Mouse (Mus musculus): ENCODE results near the gene Rora. TPM values are rescaled to one million over a fixed set of nuclear protein-coding genes. Genes with fewer than 3 reads are reported as not detected.

Rora gene
- total RNA-seq, 2 experiments from 2014 or later, result 58.8 to 76.8 TPM

GRCm38 (mm10) chr9:69243626-69244025 is 590.0 kb downstream of the Rora start:
- DNase-seq, result no peak
- intact Hi-C loops (cut with DNase I), result no loop called here

DNA sequence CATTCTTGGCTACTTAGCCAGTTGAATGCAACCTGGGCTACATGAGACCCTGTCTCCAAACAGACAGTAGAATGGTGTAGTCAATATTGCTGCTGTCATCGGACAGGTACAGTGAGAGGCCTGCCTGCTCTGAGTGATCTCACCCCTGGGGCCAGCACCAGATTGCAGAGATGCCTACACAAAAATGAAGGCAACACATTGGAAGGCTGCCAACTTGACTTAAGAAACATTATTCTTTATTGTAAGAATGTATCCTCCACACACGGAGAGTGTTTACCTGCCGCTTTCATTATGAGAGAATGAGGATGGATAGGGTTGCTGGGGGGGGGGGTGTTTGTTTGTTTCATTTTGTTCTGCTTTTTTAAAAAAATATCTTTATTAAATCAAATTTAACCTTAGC is 592.6 kb downstream of the Rora start:
- intact Hi-C loops (cut with DNase I), result no loop called here
- no peak for DNase-seq

- no peak for DNase-seq
- intact Hi-C loops (cut with DNase I), result no loop called here
Measured at GRCm38 (mm10) chr9:69249586-69249985, 596.0 kb downstream of the Rora start.

DNA sequence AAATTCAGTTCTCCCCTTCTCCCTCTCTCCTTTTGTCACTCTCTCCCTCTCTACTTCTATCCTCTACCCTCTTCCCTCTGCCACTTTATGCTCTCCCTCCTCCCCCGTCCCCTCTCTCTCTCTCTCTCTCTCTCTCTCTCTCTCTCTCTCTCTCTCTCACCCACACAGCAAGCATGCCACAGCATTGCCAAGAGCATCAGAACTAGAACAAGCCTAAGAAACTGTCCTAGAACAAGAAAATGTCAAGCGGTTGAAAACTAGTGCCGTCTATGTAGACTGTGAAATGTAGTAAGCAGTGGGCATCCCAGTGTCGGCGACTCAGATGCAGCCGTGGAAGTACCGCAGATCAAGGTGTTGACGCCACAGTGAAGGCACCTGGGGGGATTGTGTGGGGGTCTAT is 596.7 kb downstream of the Rora start:
- intact Hi-C loops (cut with DNase I), result no loop called here
- no peak for DNase-seq

GRCm38 (mm10) chr9:69258506-69258905 is 604.9 kb downstream of the Rora start:
- no peak for DNase-seq
- intact Hi-C loops (cut with DNase I), result no loop called here

DNA sequence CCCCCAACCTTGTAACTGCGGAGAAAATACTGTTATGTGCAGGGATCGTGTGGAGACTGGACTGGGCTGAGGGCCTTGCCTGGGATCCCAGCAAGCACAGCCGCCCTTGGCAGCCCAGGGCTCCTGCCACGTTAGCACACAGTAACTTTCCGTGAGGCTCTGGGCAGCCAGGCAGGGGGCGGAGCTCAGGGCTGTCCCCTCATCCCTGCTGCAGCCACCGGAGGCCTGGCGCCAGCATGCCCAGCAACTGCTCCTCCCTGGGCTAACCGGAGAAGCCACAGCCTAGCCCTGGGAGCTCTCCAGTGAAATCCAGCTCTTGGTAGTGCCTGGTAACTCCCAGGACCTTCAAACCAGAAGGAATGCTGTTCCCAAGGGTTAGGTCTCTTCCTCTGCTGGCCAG is 605.8 kb downstream of the Rora start:
- DNase-seq, result peak; percentile 81 to 87
- intact Hi-C loops (cut with DNase I), result no loop called here

- intact Hi-C loops (cut with DNase I), result no loop called here
- peak in 1 of 2 experiments; percentile 10 for DNase-seq
Measured at GRCm38 (mm10) chr9:69265151-69265550, 611.6 kb downstream of the Rora start.

DNA sequence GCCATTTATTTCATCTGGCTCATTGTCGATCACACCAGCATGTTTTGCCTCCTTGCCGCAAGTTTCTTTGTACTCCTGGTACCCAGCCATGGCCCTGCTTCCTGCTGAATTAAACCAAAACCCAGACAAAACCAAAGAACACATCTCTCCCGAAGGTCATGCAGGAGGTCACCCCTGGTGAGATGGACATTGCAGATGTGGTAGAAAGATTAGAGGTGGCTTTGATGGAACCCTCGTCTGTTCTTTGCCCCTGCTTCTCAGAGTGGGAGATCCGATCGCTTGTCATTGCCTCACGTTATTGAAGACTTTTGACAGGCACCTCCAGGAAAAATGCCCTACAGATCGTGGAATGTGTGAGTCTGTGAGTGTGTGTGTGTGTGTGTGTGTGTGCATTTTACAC is 616.8 kb downstream of the Rora start:
- no peak for DNase-seq
- intact Hi-C loops (cut with DNase I), result no loop called here

DNA sequence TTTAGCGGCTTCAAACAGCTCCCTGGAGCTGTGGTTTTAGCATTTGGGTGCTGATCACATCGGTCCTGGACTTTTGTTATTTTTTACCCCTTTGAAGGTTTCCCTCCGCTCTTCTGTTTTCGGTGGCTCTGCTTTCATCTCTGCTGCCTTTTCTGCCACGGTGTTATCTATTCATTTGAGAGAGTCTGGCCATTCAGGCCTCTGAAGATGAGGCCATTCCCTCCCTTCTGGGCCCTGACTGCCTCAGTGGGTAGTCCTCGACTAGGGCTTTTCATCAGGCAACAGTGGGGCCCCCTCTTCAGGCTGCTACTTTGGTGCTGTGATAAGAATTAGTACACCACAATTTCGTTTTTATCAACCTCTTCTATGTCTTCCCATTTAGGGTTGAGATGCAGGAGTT is 617.3 kb downstream of the Rora start:
- intact Hi-C loops (cut with DNase I), result no loop called here
- DNase-seq, result no peak

- intact Hi-C loops (cut with DNase I), result no loop called here
Measured at GRCm38 (mm10) chr9:69272884-69273283, 619.3 kb downstream of the Rora start.

DNA sequence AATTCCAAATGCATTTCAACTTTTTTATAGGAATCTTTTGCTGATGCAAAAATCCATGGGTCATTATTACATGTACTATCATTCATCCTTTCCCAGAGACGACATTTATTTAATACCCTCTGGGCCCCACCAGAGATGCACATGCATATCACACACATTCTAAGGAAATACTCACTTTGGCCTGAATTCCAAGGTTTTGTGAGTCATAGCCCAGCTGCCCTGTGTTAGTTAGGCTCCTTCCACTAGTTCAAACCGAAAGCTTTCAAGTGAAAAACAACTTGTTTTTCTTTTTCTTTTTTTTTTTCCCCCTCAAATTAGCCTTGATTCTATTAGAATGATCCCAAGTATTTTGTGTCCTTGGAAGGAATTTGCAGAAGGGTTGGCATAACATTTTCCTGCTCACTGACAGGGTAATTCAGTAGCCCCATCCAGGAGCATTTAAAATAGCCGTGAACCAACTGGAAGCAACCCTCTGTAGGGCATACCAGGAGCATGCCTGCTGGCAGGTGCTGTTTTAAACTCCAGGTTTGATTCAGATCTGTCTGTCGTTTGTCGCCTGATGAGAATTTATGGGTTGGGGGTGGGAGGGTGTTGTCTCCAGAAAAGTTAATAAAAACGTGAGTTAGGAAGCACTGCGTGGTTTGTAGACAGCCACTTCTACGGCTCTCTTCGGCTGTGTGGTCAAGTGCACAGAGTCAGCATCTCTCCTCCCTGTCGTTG is 621.3 kb downstream of the Rora start:
- intact Hi-C loops (cut with DNase I), result no loop called here
- no peak for DNase-seq

More at GRCm38 (mm10) chr9:69272884-69273283, 619.3 kb downstream of the Rora start:
- no peak for DNase-seq

DNA sequence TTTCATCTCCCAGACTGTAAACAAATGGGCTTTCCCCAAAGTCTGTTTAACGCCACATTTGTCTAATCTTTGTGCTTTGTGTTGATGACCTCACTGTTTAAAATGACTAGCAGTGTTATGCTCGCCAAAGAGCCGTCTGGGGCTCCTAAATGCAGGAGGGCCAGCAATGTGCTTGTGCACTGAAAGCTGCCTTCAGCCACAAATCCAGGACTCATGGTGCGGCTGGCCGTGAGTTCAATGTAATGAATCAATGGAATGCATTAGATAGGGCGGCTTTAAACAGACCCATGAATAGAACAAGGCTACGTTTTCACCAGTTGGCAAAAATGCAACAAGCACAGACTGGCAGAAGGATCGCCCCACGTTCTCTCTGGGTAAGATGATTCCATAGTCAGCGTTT is 623.7 kb downstream of the Rora start:
- DNase-seq, result no peak
- intact Hi-C loops (cut with DNase I), result no loop called here

- DNase-seq, result no peak
- intact Hi-C loops (cut with DNase I), result no loop called here
Measured at GRCm38 (mm10) chr9:69285011-69285410, 631.4 kb downstream of the Rora start.

DNA sequence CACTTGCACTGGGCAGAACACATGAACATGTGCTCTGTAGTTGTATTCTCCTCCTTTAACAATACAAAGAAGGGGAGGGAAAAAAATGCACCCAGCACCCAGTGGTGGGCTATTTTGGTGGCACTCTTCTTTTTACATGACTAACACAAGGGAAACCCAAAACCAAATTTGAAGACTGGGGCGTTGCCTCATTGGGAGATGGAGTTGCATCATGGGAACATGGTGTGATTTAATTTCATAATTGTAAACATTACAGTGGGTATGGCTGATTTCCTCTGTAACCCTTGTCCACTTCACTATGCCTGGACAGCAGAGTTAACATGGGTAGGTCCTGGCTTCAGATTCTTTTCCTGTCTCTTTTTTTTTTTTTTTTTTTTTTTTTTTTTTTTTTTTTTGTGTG is 634.5 kb downstream of the Rora start:
- no peak for DNase-seq
- intact Hi-C loops (cut with DNase I), result no loop called here

DNA sequence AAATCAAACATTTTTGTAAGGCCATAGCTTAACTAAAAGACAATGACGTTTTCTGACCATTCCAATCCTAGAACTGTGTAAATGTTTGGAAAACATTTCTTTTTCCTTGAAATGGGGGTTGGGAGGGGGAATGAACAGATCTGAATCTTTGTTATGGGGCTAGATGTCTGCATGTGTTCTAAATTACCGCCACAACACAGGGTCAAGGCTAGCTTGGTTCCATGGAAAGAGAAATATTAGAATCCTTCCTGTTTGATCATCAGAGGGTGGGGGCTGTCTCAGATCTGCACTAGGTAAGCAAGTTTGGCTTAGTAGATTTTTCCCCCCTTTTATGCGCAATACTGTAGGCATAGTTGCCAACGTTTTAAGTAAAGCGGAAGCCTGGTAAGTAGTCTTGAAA is 635.0 kb downstream of the Rora start:
- intact Hi-C loops (cut with DNase I), result no loop called here
- DNase-seq, result no peak

DNA sequence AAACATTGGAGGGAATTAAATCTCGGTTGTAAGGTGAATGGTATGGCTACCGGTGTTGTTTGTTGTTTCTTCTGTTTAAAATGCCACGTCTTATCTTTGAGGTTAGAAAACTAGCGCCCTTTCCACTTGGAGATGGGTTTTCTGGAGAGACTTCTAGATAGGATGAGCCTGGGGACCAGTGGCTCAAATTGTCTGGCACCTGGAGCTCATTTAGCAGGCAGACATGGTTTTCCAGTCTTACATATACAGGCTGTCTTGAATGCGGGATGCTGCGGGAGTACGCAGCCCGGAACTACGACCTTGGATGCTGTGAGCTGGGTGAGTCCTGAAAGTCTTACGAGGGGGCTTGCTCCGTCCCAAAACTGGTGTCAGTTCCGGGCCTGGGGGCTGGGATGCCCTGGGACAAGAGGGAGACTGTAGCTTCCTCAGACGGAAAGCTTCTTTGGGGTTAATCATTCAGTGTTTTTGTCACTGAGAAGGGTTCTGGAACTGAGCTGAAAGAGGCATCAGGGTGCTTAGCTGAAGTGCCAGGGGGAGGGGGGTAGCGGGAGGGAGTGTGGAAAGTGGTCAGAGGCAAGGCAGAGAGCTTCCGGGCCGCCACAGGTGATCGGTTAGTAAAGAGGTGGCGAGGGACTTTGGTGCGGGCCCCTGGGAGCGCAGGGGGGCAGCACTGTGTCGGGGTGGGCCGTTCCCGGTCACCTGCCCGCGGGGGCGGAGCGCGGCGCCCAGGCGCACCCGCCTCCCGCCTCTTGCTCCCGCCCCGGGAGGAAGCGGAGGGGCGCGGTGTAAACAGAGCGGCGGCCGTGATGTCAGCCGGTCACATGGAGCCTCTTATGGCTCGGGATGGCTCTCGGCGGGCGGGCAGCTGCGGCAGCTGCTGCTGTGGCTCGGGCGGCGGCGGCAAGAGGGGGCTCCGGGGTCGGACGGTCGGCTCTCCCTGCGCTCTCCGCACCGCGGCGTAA is 635.8 kb downstream of the Rora start:
- intact Hi-C loops (cut with DNase I), result loop anchor here (1.0 to 10.0 kb wide), 2 partner anchors 60 to 235 kb away; no protein-coding TSS in a partner anchor
- peak; percentile 85 for DNase-seq

DNA sequence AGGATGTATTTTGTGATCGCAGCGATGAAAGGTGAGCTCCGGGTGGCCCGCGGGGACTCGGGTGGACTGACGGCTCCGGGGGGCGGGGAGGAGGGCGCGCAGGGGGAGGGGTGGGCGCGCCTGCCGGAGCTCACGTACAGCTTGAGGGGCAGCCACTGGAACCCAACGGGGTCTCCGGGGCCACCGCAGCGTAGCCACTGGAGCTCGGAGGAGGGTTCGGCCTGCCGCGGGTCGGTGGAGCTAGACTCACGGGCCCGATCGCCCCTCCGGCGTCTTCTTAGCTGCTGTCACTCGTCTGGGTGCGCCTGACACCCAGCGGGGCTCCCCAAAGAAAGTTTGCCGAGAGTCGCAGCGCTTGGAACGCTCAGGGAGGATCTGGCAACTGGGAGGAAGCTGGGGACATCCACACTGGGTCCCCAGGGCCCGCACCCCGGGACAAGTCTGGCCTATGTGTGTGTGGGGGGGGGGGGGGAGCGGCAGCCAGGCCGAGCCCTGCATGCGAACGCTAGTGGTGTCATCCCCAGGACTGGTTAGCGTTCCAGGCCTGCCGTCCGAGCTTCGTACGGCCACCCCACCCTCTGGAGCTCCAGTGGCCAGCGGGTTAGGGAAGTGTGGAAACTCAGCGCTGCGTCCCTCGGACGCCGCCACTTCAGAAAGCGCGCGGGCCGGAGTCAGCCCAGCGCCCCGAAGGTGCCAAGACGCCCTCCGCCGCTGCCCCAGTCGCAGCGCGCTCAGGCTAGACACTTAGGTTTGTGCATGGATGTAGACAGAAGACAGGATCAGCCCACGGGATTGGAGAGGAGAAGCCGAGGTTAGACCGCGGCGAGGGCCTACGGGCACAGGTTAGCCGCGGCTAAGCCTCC is 636.7 kb downstream of the Rora start:
- intact Hi-C loops (cut with DNase I), result loop anchor here (1.0 to 10.0 kb wide), 2 partner anchors 61 to 235 kb away; no protein-coding TSS in a partner anchor
- peak; percentile 17 to 59 for DNase-seq

DNA sequence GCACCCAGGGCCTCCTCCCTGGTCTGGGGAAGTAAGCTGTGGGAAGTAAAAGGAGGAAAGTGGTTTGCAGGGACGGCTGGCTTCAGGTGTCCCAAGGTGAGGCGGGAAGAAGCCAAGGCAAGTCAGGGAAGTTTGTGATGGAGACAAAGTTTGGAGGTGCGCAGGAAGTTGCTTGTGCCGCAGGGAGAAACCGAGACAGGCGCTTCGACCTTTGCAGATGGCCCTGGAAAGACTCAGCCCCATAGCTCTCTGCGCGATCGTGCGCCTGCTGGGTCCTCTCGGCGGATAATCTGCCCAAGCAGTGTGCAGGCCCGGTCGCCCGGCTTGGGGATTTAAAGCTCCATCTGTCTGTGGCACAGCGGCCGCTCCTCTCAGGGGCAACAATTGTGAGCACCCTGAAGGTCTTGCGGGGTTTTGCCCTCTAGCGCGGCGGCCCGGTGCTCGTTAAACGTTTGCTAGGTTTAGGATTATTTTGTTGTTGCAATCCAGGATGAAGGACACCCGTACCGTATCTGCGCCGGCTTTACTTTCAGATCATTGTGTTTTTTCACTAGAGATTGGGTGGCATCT is 637.4 kb downstream of the Rora start:
- DNase-seq, result peak; percentile 15 to 39
- intact Hi-C loops (cut with DNase I), result loop anchor here (1.0 to 10.0 kb wide), 2 partner anchors 62 to 236 kb away; no protein-coding TSS in a partner anchor

- intact Hi-C loops (cut with DNase I), result loop anchor here (10.0 kb wide), 1 partner anchor 237 kb away; no protein-coding TSS in a partner anchor
- DNase-seq, result no peak
Measured at GRCm38 (mm10) chr9:69291451-69291850, 637.9 kb downstream of the Rora start.

GRCm38 (mm10) chr9:69292353-69292752 is 638.8 kb downstream of the Rora start:
- intact Hi-C loops (cut with DNase I), result loop anchor here (10.0 kb wide), 1 partner anchor 238 kb away; no protein-coding TSS in a partner anchor
- no peak for DNase-seq
